ENCODE assay signal across 8 mouse cellular contexts in genomic region chr7:45642503-45643255, GRCm38 (mm10). TPM values are rescaled to one million over a fixed set of nuclear protein-coding genes. Genes with fewer than 3 reads are reported as not detected.
A peak's percentile ranks its signal among the peaks of the same experiment; 100 is the strongest.
DNase-seq lines count a peak whose midpoint lies in the region; ATAC-seq and TF ChIP-seq lines count a peak whose summit lies in the region.

No protein-coding gene starts in this region.

- peaks cover 66% of the 10 kb centered on the region for H3K4me1 ChIP-seq in heart, embryonic 15.5 days (replicated peaks)
- H3K4me1 ChIP-seq in bone marrow macrophage, adult 2 months (ENCODE audit: control insufficient read depth, insufficient read depth, low read length) = peaks cover 10% of the 10 kb centered on the region
- H3K4me1 ChIP-seq in hindbrain, embryonic 12.5 days = peaks cover 34% of the 10 kb centered on the region
- peaks cover 23% of the 10 kb centered on the region for H3K4me1 ChIP-seq in midbrain, embryonic 11.5 days (ENCODE audit: control insufficient read depth, insufficient read depth, low read length)

- WGBS in heart, embryonic 15.5 days = 46% methylated on average over 16 of the region's 16 CpGs
- WGBS in hindbrain, embryonic 12.5 days = 35% methylated on average over 16 of the region's 16 CpGs
- 39% methylated on average over 16 of the region's 16 CpGs for WGBS in midbrain, embryonic 11.5 days

- no peak for TF ChIP-seq CTCF in bone marrow macrophage, adult 2 months (IDR thresholded peaks at IDR 0.05; ENCODE audit: low read depth, low read length)

- intact Hi-C loops in left cerebral cortex, postnatal 36 days (cut with DNase I) = loop anchor here (5.0 kb wide), 1 partner anchor 40 kb away; the partner anchor contains the start of gene Ntn5

- H3K36me3 ChIP-seq in heart, embryonic 15.5 days = no peaks in the 10 kb centered on the region
- H3K36me3 ChIP-seq in hindbrain, embryonic 12.5 days = no peaks in the 10 kb centered on the region
- no peaks in the 10 kb centered on the region for H3K36me3 ChIP-seq in midbrain, embryonic 11.5 days (ENCODE audit: control insufficient read depth, insufficient read depth, low read length)

- H3K9ac ChIP-seq in heart, embryonic 15.5 days = peak overlapping the region; percentile 54
- H3K9ac ChIP-seq in hindbrain, embryonic 12.5 days = peak overlapping the region; percentile 59
- H3K9ac ChIP-seq in midbrain, embryonic 11.5 days (ENCODE audit: low read length) = peak overlapping the region; percentile 87

- no peak for DNase-seq in heart, adult 9 months (ENCODE audit: low spot score in 2 of 2)
- DNase-seq in midbrain, embryonic 11.5 days (ENCODE audit: low spot score, missing footprints) = no peak
- DNase-seq in testis, postnatal 14 days (ENCODE audit: low spot score) = no peak
- DNase-seq in left cerebral cortex, postnatal 36 days (ENCODE audit: low spot score in 2 of 2) = no peak
- DNase-seq in ovary, postnatal 36 days (ENCODE audit: low spot score) = no peak

- peak overlapping the region; percentile 68 for H3K4me2 ChIP-seq in heart, embryonic 15.5 days
- peak overlapping the region; percentile 56 for H3K4me2 ChIP-seq in hindbrain, embryonic 12.5 days (replicated peaks)
- H3K4me2 ChIP-seq in midbrain, embryonic 11.5 days = peak overlapping the region; percentile 87

- ATAC-seq in heart, embryonic 15.5 days (replicated peaks; ENCODE audit: insufficient number of reproducible peaks, insufficient read depth, low FRiP score, low read depth) = no peak
- no peak for ATAC-seq in hindbrain, embryonic 12.5 days (ENCODE audit: low FRiP score)
- no peak for ATAC-seq in midbrain, embryonic 11.5 days (ENCODE audit: low FRiP score)

- no peak for TF ChIP-seq POLR2A in bone marrow macrophage, adult 2 months (IDR thresholded peaks at IDR 0.05; ENCODE audit: borderline replicate concordance, low read depth, low read length)

- peak overlapping the region; percentile 46 for H3K4me3 ChIP-seq in heart, embryonic 15.5 days
- peak overlapping the region; percentile 46 for H3K4me3 ChIP-seq in bone marrow macrophage, adult 2 months (ENCODE audit: insufficient read depth, low read length)
- peak overlapping the region; percentile 36 for H3K4me3 ChIP-seq in hindbrain, embryonic 12.5 days
- H3K4me3 ChIP-seq in midbrain, embryonic 11.5 days (ENCODE audit: low read depth, low read length) = peak overlapping the region; percentile 43

- H3K27ac ChIP-seq in heart, embryonic 15.5 days = peak overlapping the region; percentile 74
- H3K27ac ChIP-seq in bone marrow macrophage, adult 2 months (ENCODE audit: insufficient read depth, low read depth, low read length) = no peak overlapping the region
- H3K27ac ChIP-seq in hindbrain, embryonic 12.5 days = peak overlapping the region; percentile 83
- peak overlapping the region; percentile 86 for H3K27ac ChIP-seq in midbrain, embryonic 11.5 days (ENCODE audit: low read depth, low read length)

- H3K9me3 ChIP-seq in heart, embryonic 15.5 days (replicated peaks) = no peaks in the 10 kb centered on the region
- H3K9me3 ChIP-seq in hindbrain, embryonic 12.5 days (replicated peaks) = no peaks in the 10 kb centered on the region
- no peaks in the 10 kb centered on the region for H3K9me3 ChIP-seq in midbrain, embryonic 11.5 days (ENCODE audit: control insufficient read depth, low read length)

- H3K27me3 ChIP-seq in heart, embryonic 15.5 days = no peaks in the 10 kb centered on the region
- no peaks in the 10 kb centered on the region for H3K27me3 ChIP-seq in hindbrain, embryonic 12.5 days
- no peaks in the 10 kb centered on the region for H3K27me3 ChIP-seq in midbrain, embryonic 11.5 days (ENCODE audit: control insufficient read depth, insufficient read depth, low read length)

RNA-seq across cellular contexts. Expression of gene Mamstr, which starts 2.9 kb away (rescaled TPM):
- 7.3 and 7.4 TPM in 2 replicates for polyA plus RNA-seq in heart, embryonic 15.5 days (2015; fragmentation: Nextera tagmentation; extraction: Ambion mirVana)
- not detected in 2 replicates for polyA plus RNA-seq in bone marrow macrophage, adult 2 months (2012; ENCODE audit: insufficient read depth, insufficient read length, missing spikeins)
- 3.7 and 4.8 TPM in 2 replicates for polyA plus RNA-seq in hindbrain, embryonic 12.5 days (2016; fragmentation: Nextera tagmentation; extraction: Ambion mirVana)
- polyA plus RNA-seq in midbrain, embryonic 11.5 days (2014; fragmentation: Nextera tagmentation; extraction: Ambion mirVana) = 1.8 and 2.1 TPM in 2 replicates
- total RNA-seq in left cerebral cortex, postnatal 36 days (2021) = 1 to 10 TPM; 4.1 to 5.1 TPM

RNA-seq across cellular contexts. Expression of gene Rasip1, which starts 15.4 kb away (rescaled TPM):
- polyA plus RNA-seq in heart, embryonic 15.5 days (2015; fragmentation: Nextera tagmentation; extraction: Ambion mirVana) = 19.6 and 23.4 TPM in 2 replicates
- 0.40 TPM in 1 of 2 replicates, not detected in the other for polyA plus RNA-seq in bone marrow macrophage, adult 2 months (2012; ENCODE audit: insufficient read depth, insufficient read length, missing spikeins)
- polyA plus RNA-seq in hindbrain, embryonic 12.5 days (2016; fragmentation: Nextera tagmentation; extraction: Ambion mirVana) = 15.6 and 16.2 TPM in 2 replicates
- polyA plus RNA-seq in midbrain, embryonic 11.5 days (2014; fragmentation: Nextera tagmentation; extraction: Ambion mirVana) = 4.0 and 4.7 TPM in 2 replicates
- total RNA-seq in left cerebral cortex, postnatal 36 days (2021) = 1 to 10 TPM; 6.9 to 8.0 TPM

RNA-seq across cellular contexts. Expression of gene Izumo1, which starts 21.1 kb away (rescaled TPM):
- 0.33 and 0.35 TPM in 2 replicates for polyA plus RNA-seq in heart, embryonic 15.5 days (2015; fragmentation: Nextera tagmentation; extraction: Ambion mirVana)
- not detected in 2 replicates for polyA plus RNA-seq in bone marrow macrophage, adult 2 months (2012; ENCODE audit: insufficient read depth, insufficient read length, missing spikeins)
- polyA plus RNA-seq in hindbrain, embryonic 12.5 days (2016; fragmentation: Nextera tagmentation; extraction: Ambion mirVana) = 0.18 TPM in 1 of 2 replicates, not detected in the other
- 0.10 and 0.29 TPM in 2 replicates for polyA plus RNA-seq in midbrain, embryonic 11.5 days (2014; fragmentation: Nextera tagmentation; extraction: Ambion mirVana)
- not detected for total RNA-seq in left cerebral cortex, postnatal 36 days (2021)

RNA-seq across cellular contexts. Expression of gene Fut2, which starts 23.5 kb away (rescaled TPM):
- polyA plus RNA-seq in heart, embryonic 15.5 days (2015; fragmentation: Nextera tagmentation; extraction: Ambion mirVana) = 1.5 and 1.6 TPM in 2 replicates
- polyA plus RNA-seq in bone marrow macrophage, adult 2 months (2012; ENCODE audit: insufficient read depth, insufficient read length, missing spikeins) = not detected in 2 replicates
- 0.37 TPM in 1 of 2 replicates, not detected in the other for polyA plus RNA-seq in hindbrain, embryonic 12.5 days (2016; fragmentation: Nextera tagmentation; extraction: Ambion mirVana)
- polyA plus RNA-seq in midbrain, embryonic 11.5 days (2014; fragmentation: Nextera tagmentation; extraction: Ambion mirVana) = not detected in 2 replicates
- total RNA-seq in left cerebral cortex, postnatal 36 days (2021) = under 1 TPM in 1 of 2 experiments, not detected in 1; 0.63 TPM

RNA-seq across cellular contexts. Expression of gene Fut1, which starts 25.6 kb away (rescaled TPM):
- polyA plus RNA-seq in heart, embryonic 15.5 days (2015; fragmentation: Nextera tagmentation; extraction: Ambion mirVana) = 0.15 and 0.66 TPM in 2 replicates
- not detected in 2 replicates for polyA plus RNA-seq in bone marrow macrophage, adult 2 months (2012; ENCODE audit: insufficient read depth, insufficient read length, missing spikeins)
- 0.14 TPM in 1 of 2 replicates, not detected in the other for polyA plus RNA-seq in hindbrain, embryonic 12.5 days (2016; fragmentation: Nextera tagmentation; extraction: Ambion mirVana)
- polyA plus RNA-seq in midbrain, embryonic 11.5 days (2014; fragmentation: Nextera tagmentation; extraction: Ambion mirVana) = not detected in 2 replicates
- not detected for total RNA-seq in left cerebral cortex, postnatal 36 days (2021)
